Mouse (Mus musculus): ENCODE measurements around the gene Gm5415. TPM values are rescaled to one million over a fixed set of nuclear protein-coding genes. Genes with fewer than 3 reads are reported as not detected.
"Not testable (repeated sequence)": the region's sequence is repeated elsewhere in the genome, so short reads cannot be mapped to it uniquely, and the experiment has no call there.

Gene Gm5415
- polyA plus RNA-seq (2012; rRNA removed), result not detected in 2 replicates

- not testable (repeated sequence) for H3K4me1 ChIP-seq (ENCODE audit: control insufficient read depth, insufficient read depth, low read length); DNase-seq; H3K4me3 ChIP-seq (replicated peaks; ENCODE audit: extremely low read depth, low read depth, low read length)
- 55% methylated on average over 2 of the region's 7 CpGs for WGBS
Observed at GRCm38 (mm10) chr1:32547194-32547593, at the start of gene Gm5415. Gene Gm5415 (minus strand): TSS chr1:32547294.

DNA sequence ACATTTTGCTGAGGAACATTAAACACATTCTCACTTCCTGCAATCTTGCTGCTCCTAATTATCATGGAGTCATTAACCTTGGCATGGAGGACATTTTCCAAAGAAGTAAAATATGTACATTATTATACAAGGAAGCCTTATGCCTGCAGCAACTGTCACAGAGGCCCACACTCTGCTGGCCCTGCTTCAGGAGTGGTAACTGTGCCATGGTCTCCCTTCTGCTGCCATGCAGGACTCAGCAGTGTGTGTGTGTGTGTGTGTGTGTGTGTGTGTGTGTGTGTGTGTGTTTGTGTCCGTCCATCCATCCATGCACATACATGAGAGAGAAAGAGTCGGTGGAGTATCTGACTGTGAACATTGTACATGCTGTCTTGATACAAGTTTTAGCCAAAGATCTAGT lies 21.8 kb upstream of the Gm5415 start:
- Histone ChIP-seq H3K4me1 (ENCODE audit: control insufficient read depth, insufficient read depth, low read length) (no peaks in the 10 kb centered on the region), H3K4me3 (replicated peaks; ENCODE audit: extremely low read depth, low read depth, low read length) (no peak overlapping the region)
- no peak for DNase-seq
- TF ChIP-seq CTCF (IDR thresholded peaks at IDR 0.05; ENCODE audit: insufficient read depth, low read length), result no peak
- TF ChIP-seq POLR2A (IDR thresholded peaks at IDR 0.05; ENCODE audit: borderline replicate concordance, extremely low read depth, low read depth, low read length), result no peak
- 82% methylated on average over 2 of the region's 2 CpGs for WGBS

DNA sequence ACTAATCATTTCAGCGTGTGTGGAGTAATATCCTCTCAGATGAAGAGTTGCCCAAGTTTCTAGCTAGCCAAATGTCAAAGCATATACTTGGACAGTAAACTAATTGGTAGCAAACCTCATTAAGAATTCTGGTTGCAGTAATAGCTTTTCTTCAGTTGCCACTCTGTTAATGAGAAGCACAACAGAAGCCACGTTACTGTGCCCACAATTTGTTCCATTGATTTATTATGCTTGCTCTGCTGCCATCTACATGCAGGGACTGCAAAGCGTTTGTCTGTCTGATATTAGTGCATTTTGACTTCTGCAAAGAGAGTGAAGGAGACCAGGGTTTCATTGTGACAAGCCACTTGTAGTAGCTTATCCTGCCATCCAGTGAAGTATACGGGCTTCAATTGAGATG lies 6.8 kb upstream of the Gm5415 start:
- DNase-seq, result no peak
- TF ChIP-seq POLR2A (IDR thresholded peaks at IDR 0.05; ENCODE audit: borderline replicate concordance, extremely low read depth, low read depth, low read length) (no peak), CTCF (IDR thresholded peaks at IDR 0.05; ENCODE audit: insufficient read depth, low read length) (no peak)
- WGBS, result 46% methylated on average over 4 of the region's 4 CpGs

GRCm38 (mm10) chr1:32553459-32553858 lies 6.4 kb upstream of the Gm5415 start:
- H3K4me1 ChIP-seq (ENCODE audit: control insufficient read depth, insufficient read depth, low read length), result no peaks in the 10 kb centered on the region
- TF ChIP-seq CTCF (IDR thresholded peaks at IDR 0.05; ENCODE audit: insufficient read depth, low read length) (no peak), POLR2A (IDR thresholded peaks at IDR 0.05; ENCODE audit: borderline replicate concordance, extremely low read depth, low read depth, low read length) (no peak)
- H3K4me3 ChIP-seq (replicated peaks; ENCODE audit: extremely low read depth, low read depth, low read length), result no peak overlapping the region
- DNase-seq, result no peak
- WGBS, result 76% methylated on average over 3 of the region's 3 CpGs

More for the DNA sequence above, 6.8 kb upstream of the Gm5415 start:
- Histone ChIP-seq H3K4me3 (replicated peaks; ENCODE audit: extremely low read depth, low read depth, low read length) (no peak overlapping the region), H3K4me1 (ENCODE audit: control insufficient read depth, insufficient read depth, low read length) (no peaks in the 10 kb centered on the region)

DNA sequence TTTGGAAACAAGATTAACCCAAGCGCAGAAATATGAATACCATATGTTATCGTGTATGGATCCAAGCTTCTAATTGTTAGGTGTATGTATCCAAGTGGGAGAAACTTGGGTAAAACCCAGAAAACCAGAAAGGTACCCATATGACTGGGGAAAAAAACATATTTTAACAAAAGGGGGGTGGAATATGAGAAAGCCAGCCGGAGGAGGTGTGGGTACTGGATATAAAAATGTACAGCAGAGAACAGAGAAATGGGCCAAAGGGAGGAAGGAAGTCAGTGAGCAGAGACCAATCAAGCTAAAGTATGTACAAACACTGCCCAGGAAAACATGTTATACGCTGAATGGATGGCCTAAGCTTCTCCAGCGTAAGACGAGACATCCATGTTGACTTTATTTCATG lies 43.7 kb downstream of the Gm5415 start:
- WGBS, result 88% methylated on average over 6 of the region's 6 CpGs
- no peak for DNase-seq
- TF ChIP-seq CTCF (IDR thresholded peaks at IDR 0.05; ENCODE audit: insufficient read depth, low read length) (no peak), POLR2A (IDR thresholded peaks at IDR 0.05; ENCODE audit: borderline replicate concordance, extremely low read depth, low read depth, low read length) (no peak)
- Histone ChIP-seq H3K4me1 (ENCODE audit: control insufficient read depth, insufficient read depth, low read length) (no peaks in the 10 kb centered on the region), H3K4me3 (replicated peaks; ENCODE audit: extremely low read depth, low read depth, low read length) (no peak overlapping the region)
